Mouse (Mus musculus) monocyte, adult 5-6 weeks (primary cell): ENCODE measurements around the gene Eva1c. TPM values are rescaled to one million over a fixed set of nuclear protein-coding genes. Genes with fewer than 3 reads are reported as not detected.

ENCODE experiments used
- ATAC-seq: fragments of 153-309, 156-312 bp; replicated peaks from 2 replicates; pipeline ENCODE4 v1.8.0; 2017; ENCODE audit warnings: mild to moderate bottlenecking; ENCODE audit not compliant: low TSS enrichment, insufficient number of reproducible peaks, severe bottlenecking, poor library complexity, low FRiP score
- total RNA-seq: library from RNA; stranded (forward); fragments of 200-1000, 200-491, 200-594 nt; gene quantifications from 3 replicates; pipeline ENCODE4 v1.2.3, GENCODE M21; 2017

Eva1c gene
- total RNA-seq, 1 experiment from 2014 or later = not detected

DNA sequence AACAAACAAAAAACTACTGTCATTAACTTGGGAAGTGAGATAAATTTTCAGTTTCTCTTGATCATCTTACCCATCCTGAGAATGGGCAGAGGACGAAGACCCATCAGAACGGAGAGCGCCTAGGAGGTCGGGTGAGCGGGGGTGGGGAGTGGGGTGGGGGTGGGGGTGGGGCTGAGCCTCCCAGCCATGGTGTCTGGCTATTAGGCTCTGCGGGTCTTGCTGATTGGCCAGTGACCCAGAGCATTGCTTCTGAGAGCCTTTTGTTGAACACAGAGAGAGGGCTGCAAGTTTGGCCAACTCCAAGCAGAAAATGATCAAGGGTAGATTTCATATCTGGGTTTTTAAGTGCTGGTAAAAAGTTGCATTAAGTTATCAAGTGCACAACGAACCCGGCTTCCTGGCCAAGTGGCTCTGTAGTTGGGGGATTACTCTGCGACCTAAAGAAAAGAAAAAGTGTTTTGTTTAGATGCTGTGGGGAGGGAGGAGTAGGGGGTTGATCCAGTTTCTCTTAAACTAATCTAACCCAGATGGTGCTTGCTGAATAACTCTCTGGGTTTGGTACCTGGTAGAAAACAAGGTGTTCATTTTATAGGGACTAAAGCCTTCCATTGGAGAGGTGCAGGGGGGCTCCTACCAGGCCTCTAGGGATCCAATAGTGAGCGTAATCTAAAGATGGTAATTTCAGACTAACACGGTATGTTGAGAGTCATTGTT, 25.3 kb downstream of the Eva1c start:
- no peak for ATAC-seq

DNA sequence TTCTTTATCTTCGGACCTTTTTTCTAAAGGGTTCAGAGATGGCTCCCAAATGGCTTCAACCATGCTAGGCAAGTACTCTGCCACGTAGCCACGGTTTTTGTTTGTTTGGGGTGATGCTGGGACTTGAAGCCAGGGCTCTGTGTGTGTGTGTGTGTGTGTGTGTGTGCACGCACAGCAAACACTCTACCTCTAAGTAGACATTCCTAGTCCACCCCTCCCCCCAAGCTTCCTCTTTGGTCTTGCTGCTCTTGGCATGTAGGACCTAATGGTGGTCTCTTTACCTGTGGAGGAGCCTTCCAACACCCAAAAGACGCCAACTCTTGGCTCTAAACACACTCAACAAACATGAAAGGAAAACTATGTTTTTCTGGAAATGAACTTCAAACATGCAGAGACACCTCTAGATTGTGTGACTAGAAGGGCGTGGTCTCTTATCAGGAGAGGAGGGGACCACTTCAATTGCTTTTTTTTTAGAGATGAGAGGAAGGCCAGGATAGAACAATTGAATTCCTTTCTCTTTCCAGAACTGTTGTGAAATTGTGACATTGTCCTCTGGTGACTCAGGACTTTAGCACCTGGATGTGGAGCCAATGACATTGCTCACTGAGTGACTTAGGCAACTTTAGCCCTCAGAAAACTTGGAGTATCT, 30.2 kb downstream of the Eva1c start:
- no peak for ATAC-seq

DNA sequence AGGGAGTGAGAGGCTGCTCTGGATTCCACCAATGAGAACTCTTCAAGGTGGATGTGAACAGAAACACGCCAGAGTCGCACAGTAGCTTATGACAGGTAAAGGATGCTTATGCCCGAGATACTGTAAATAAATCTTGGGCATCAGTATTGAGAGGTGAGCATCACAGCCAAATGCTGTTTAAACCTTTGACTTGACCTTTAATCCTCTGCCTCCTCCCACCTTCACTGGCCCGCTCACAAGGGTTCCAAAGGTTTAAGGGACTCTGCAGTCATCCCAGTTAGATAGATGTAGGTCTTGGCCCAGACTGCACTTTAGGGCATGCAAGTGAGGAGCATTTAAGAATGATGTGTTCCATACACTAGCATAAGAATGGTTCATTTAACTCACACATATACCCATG, 31.7 kb downstream of the Eva1c start:
- ATAC-seq = no peak

GRCm38 (mm10) chr16:90863036-90863435, 36.5 kb downstream of the Eva1c start:
- no peak for ATAC-seq

- no peak for ATAC-seq
Measured at GRCm38 (mm10) chr16:90863468-90864046, 37.0 kb downstream of the Eva1c start.

GRCm38 (mm10) chr16:90864693-90865092, 38.2 kb downstream of the Eva1c start:
- ATAC-seq = no peak

GRCm38 (mm10) chr16:90865652-90866051, 39.1 kb downstream of the Eva1c start:
- ATAC-seq = no peak

GRCm38 (mm10) chr16:90868129-90868528, 41.6 kb downstream of the Eva1c start:
- no peak for ATAC-seq

GRCm38 (mm10) chr16:90869361-90869760, 42.8 kb downstream of the Eva1c start:
- no peak for ATAC-seq

GRCm38 (mm10) chr16:90872936-90873335, 46.4 kb downstream of the Eva1c start:
- ATAC-seq = no peak

- no peak for ATAC-seq
Measured at GRCm38 (mm10) chr16:90874536-90874935, 48.0 kb downstream of the Eva1c start.

DNA sequence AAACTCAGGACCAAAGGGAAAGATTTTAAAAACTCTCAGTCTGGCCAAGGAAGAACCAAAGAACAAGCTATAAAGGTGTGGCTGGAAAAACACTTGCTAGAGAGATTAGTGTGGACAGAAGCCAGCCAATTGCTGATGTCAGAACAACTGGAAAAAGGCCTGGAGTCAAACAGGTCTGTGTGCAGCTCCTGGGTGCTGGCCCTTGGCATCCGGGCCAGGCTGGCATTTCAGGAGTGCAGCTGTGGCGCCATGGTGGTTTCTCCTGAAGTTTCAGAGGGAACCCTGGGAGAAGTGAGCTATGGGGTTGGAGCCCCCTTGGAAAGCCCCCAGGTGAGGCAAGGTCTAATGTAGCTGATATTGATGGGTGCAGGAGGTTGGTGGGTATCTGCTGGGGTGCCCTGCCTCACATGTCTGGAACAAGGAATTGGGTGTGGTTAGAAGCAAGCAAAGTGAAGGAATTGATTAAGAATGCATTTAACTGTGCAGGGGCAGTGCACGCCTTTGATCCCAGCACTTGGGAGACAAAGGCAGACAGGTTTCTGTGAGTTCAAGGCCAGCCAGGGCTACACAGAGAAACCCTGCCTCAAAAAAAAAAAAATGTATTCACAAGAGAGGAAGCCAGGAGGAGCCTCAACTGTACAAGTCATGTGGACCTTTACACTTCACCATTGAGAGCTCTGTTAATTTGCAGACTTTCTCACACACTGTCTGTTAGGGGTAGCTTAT, 51.8 kb downstream of the Eva1c start:
- ATAC-seq = no peak

DNA sequence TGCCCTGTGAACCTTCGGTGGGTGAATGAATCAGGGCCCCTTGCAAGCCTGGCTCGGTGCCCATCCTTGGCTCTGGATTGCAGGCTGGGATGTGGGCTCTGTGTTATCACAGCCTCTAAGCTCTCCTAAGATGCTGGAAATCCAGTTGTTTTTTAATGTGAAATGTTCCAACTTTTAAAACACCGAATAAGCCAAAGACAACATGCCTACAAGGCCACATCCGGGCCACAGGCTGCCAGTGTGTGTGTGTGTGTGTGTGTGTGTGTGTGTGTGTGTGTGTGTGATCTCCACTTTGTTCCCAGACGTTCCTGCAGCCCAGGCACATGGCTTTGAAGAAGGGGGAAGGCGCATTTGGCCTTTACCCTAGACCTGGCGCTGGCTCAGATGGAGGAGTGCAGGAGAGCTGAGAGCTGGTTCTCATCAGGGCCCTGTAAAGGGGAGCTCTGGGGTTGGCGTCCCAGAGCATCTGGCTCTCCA, 56.0 kb downstream of the Eva1c start:
- ATAC-seq = no peak

GRCm38 (mm10) chr16:90885351-90885750, 58.8 kb downstream of the Eva1c start:
- ATAC-seq = no peak

- no peak for ATAC-seq
Measured at GRCm38 (mm10) chr16:90885781-90886565, 59.5 kb downstream of the Eva1c start.

DNA sequence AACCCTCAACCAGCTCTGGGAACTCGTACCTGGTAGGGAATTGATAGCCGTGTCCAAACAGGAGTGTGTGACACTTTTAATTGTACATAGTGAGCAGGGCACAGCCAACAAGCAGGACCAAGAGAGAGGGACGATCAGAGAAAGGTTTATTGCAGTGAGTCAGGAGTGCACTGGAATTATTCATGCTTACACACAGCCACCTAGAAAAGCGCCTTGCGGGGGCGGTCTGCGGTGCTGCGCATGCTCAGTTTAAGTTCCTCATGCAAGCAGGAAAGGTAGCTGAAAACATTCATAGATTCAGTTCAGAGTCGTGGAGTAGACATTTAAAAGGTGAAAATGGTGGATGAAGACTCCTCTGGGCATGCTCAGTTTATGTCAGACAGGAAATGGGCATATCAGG, 64.2 kb downstream of the Eva1c start:
- ATAC-seq = no peak

GRCm38 (mm10) chr16:90891601-90892000, 65.1 kb downstream of the Eva1c start:
- ATAC-seq = no peak

DNA sequence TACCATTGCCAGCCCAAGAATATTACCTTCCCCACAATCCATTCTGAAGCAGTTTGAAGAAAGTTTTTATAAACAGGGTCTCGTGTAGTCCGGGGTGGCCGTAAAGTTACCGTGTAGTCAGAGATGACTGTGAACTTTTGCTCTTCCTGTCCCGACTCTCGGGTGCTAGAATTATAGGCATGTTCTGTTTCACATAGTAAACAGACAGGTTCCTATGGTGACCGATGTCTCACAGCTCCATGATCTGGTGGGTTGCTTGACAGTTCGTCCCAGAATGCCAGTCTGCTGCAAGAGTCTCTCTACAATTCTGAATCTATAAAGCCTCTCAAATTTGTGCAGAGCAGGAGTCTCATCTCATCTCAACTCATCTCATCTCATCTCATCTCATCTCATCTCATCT, 65.6 kb downstream of the Eva1c start:
- ATAC-seq = no peak

GRCm38 (mm10) chr16:90893019-90893418, 66.5 kb downstream of the Eva1c start:
- no peak for ATAC-seq
